Mouse (Mus musculus): ENCODE measurements at regions not wholly inside any gene's neighbourhood (a gene's known extent, or its start where the extent isn't known, plus 50 kb on each side); places are given as distances from the start of the nearest gene placed in this dataset.

DNA sequence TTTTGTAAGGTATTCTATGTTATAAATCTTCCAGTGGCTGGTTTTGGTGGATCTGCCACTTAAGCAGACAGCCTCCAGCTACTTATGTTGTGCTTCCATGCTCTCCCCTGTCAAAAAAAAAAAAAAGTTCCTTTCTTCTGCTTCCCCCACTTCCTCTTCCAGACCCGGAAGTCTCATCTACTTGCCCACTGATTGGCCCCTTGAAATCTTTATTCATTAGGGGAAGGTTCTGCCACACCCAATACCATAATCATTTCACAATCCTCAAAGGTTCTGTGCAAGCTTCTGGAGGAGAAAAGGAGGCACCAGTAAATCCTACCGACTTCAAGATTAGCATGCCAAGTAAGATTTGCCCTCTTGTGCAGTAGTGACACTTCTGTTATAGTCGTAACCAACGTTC, 784.7 kb upstream of the Zeb2 start:
- no peak overlapping the region for H3K9ac ChIP-seq
- no peaks in the 10 kb centered on the region for H3K9me3 ChIP-seq (ENCODE audit: low read length)
- no peak overlapping the region for H3K4me3 ChIP-seq (ENCODE audit: low read depth, low read length)
- TF ChIP-seq CTCF (IDR thresholded peaks at IDR 0.05; ENCODE audit: low read depth) = no peak
- no peak overlapping the region for H3K4me2 ChIP-seq (ENCODE audit: low read depth)
- H3K4me1 ChIP-seq (ENCODE audit: insufficient read depth) = no peaks in the 10 kb centered on the region
- DNase-seq = no peak
- no peaks in the 10 kb centered on the region for H3K27me3 ChIP-seq (ENCODE audit: insufficient read depth, low read length)
- H3K27ac ChIP-seq (ENCODE audit: low read depth, low read length) = no peak overlapping the region
- no peaks in the 10 kb centered on the region for H3K36me3 ChIP-seq (ENCODE audit: insufficient read depth)
- ATAC-seq = no peak
- 96% methylated on average over 4 of the region's 4 CpGs for WGBS

- Histone ChIP-seq H3K4me2 (ENCODE audit: low read depth) (no peak overlapping the region), H3K27me3 (ENCODE audit: insufficient read depth, low read length) (no peaks in the 10 kb centered on the region), H3K27ac (ENCODE audit: low read depth, low read length) (no peak overlapping the region; the same call in 1 of the 2 replicates), H3K4me3 (ENCODE audit: low read depth, low read length) (no peak overlapping the region), H3K4me1 (ENCODE audit: insufficient read depth) (no peaks in the 10 kb centered on the region), H3K9ac (no peak overlapping the region), H3K36me3 (ENCODE audit: insufficient read depth) (no peaks in the 10 kb centered on the region), H3K9me3 (ENCODE audit: low read length) (no peaks in the 10 kb centered on the region)
- DNase-seq = no peak
- no peak for TF ChIP-seq CTCF (IDR thresholded peaks at IDR 0.05; ENCODE audit: low read depth)
- 79% methylated on average over 3 of the region's 3 CpGs for WGBS
- no peak for ATAC-seq
Measured at GRCm38 (mm10) chr2:45884680-45885079, 767.5 kb upstream of the Zeb2 start.

DNA sequence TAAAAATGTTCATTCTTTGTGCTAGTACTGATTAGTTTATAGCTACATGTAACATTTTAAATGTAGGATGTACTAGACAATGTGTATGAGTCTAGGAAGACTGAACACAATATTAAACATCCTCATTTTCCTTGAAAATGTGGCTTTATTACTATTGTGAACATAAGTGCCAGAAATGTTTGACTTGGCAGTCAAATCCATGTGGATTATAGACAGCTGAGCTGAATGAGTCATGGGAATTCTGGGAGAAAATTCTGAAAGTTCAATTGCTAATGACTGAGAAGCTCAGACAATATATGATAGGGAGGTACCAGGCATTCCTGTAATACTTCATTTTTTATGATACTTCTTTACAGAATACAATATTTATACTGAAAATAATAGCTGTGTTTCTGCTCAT, 761.5 kb upstream of the Zeb2 start:
- Histone ChIP-seq H3K9ac (no peak overlapping the region), H3K9me3 (ENCODE audit: low read length) (no peaks in the 10 kb centered on the region), H3K27ac (ENCODE audit: low read depth, low read length) (no peak overlapping the region), H3K36me3 (ENCODE audit: insufficient read depth) (no peaks in the 10 kb centered on the region), H3K4me2 (ENCODE audit: low read depth) (no peak overlapping the region), H3K4me1 (ENCODE audit: insufficient read depth) (no peaks in the 10 kb centered on the region), H3K27me3 (ENCODE audit: insufficient read depth, low read length) (no peaks in the 10 kb centered on the region), H3K4me3 (ENCODE audit: low read depth, low read length) (no peak overlapping the region)
- ATAC-seq = no peak
- no peak for DNase-seq
- no peak for TF ChIP-seq CTCF (IDR thresholded peaks at IDR 0.05; ENCODE audit: low read depth)

GRCm38 (mm10) chr2:45859901-45860331, 742.7 kb upstream of the Zeb2 start:
- Histone ChIP-seq H3K27ac (ENCODE audit: low read depth, low read length) (no peak overlapping the region), H3K4me1 (ENCODE audit: insufficient read depth) (no peaks in the 10 kb centered on the region), H3K4me2 (ENCODE audit: low read depth) (no peak overlapping the region), H3K9me3 (ENCODE audit: low read length) (no peaks in the 10 kb centered on the region), H3K27me3 (ENCODE audit: insufficient read depth, low read length) (no peaks in the 10 kb centered on the region), H3K9ac (no peak overlapping the region), H3K36me3 (ENCODE audit: insufficient read depth) (no peaks in the 10 kb centered on the region), H3K4me3 (ENCODE audit: low read depth, low read length) (no peak overlapping the region)
- ATAC-seq (no peak), DNase-seq (no peak)
- 67% methylated on average over 4 of the region's 4 CpGs for WGBS
- TF ChIP-seq CTCF (IDR thresholded peaks at IDR 0.05; ENCODE audit: low read depth) = no peak

DNA sequence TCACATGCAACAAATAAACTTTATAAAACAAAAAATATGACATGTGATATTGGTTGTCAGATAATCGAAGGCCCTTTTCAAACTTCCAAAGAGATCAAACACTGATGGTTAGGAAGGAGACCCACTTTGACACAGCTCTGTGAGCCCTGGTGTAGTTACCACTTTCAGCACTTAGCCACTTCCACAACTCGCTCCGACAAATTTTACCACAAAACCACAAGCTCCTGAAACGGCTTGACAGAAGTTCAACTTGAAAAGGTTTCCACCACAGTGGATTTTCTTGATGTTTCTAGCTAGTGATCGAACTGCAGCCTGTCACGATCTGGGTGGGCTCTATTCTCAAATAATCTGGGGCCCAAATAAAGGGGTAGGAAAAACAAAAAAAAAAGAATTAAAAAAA, 742.2 kb upstream of the Zeb2 start:
- ATAC-seq = no peak
- WGBS = 78% methylated on average over 6 of the region's 6 CpGs
- no peaks in the 10 kb centered on the region for H3K27me3 ChIP-seq (ENCODE audit: insufficient read depth, low read length)

GRCm38 (mm10) chr2:45850018-45850605, 732.9 kb upstream of the Zeb2 start:
- Histone ChIP-seq H3K4me2 (ENCODE audit: low read depth) (no peak overlapping the region), H3K4me3 (ENCODE audit: low read depth, low read length) (no peak overlapping the region), H3K36me3 (ENCODE audit: insufficient read depth) (no peaks in the 10 kb centered on the region), H3K9ac (no peak overlapping the region), H3K27ac (ENCODE audit: low read depth, low read length) (no peak overlapping the region), H3K9me3 (ENCODE audit: low read length) (no peaks in the 10 kb centered on the region), H3K4me1 (ENCODE audit: insufficient read depth) (no peaks in the 10 kb centered on the region), H3K27me3 (ENCODE audit: insufficient read depth, low read length) (no peaks in the 10 kb centered on the region)
- 80% methylated on average over 6 of the region's 6 CpGs for WGBS
- DNase-seq (no peak), ATAC-seq (no peak)
- TF ChIP-seq CTCF (IDR thresholded peaks at IDR 0.05; ENCODE audit: low read depth) = no peak

More for the DNA sequence above, 742.2 kb upstream of the Zeb2 start:
- Histone ChIP-seq H3K9ac (no peak overlapping the region), H3K4me2 (ENCODE audit: low read depth) (no peak overlapping the region), H3K36me3 (ENCODE audit: insufficient read depth) (no peaks in the 10 kb centered on the region), H3K4me1 (ENCODE audit: insufficient read depth) (no peaks in the 10 kb centered on the region), H3K27ac (ENCODE audit: low read depth, low read length) (no peak overlapping the region), H3K9me3 (ENCODE audit: low read length) (no peaks in the 10 kb centered on the region), H3K4me3 (ENCODE audit: low read depth, low read length) (no peak overlapping the region)
- DNase-seq = no peak
- TF ChIP-seq CTCF (IDR thresholded peaks at IDR 0.05; ENCODE audit: low read depth) = no peak

DNA sequence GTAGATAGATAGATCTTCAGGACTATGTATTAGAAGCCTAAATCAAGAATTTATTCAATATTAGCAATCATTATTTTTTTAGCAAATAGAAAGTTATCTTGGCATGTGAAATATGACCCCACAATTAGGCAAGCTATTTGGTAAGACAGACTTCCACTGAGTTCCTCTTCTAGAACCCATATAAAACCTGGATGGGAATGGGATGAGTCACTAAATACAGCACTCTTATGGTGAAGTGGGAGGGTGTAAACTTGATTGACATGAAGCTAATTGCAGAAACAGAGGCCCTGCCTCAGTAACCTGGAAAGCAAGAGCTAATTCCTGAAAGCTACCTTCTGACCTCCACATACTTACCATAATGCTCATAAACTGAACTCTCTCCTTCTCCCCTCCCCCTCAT, 723.2 kb upstream of the Zeb2 start:
- Histone ChIP-seq H3K4me3 (ENCODE audit: low read depth, low read length) (no peak overlapping the region), H3K4me1 (ENCODE audit: insufficient read depth) (no peaks in the 10 kb centered on the region), H3K36me3 (ENCODE audit: insufficient read depth) (no peaks in the 10 kb centered on the region), H3K9me3 (ENCODE audit: low read length) (no peaks in the 10 kb centered on the region), H3K4me2 (ENCODE audit: low read depth) (no peak overlapping the region), H3K27me3 (ENCODE audit: insufficient read depth, low read length) (no peaks in the 10 kb centered on the region), H3K9ac (no peak overlapping the region), H3K27ac (ENCODE audit: low read depth, low read length) (no peak overlapping the region)
- DNase-seq = no peak
- no peak for ATAC-seq
- no peak for TF ChIP-seq CTCF (IDR thresholded peaks at IDR 0.05; ENCODE audit: low read depth)

Measured in forebrain, postnatal 0 days (tissue).